Mouse (Mus musculus) MEL (cell line): ENCODE data around the gene Zfp1.

Experiments
- CHD1 ChIP-seq: IDR thresholded peaks from 2 replicates; pipeline ENCODE4 v1.6.1; 2012; ENCODE audit warnings: low read depth, mild to moderate bottlenecking, inconsistent platforms, low read length, improper control_type of control experiment
- CTCF ChIP-seq, 3 experiments: IDR thresholded peaks in 2 of 3; conservative IDR thresholded peaks in 1 of 3; 2 replicates each; pipeline ENCODE4 v1.5.1; 2011 to 2012; ENCODE audit warnings: low read length in 3 of 3, low read depth in 2 of 3, mild to moderate bottlenecking in 2 of 3, improper control_type of control experiment in 1 of 3, inconsistent platforms in 1 of 3, mixed read lengths in 1 of 3, moderate library complexity in 1 of 3; ENCODE audit not compliant: control insufficient read depth in 1 of 3, insufficient read depth in 1 of 3, poor library complexity in 1 of 3, severe bottlenecking in 1 of 3
- ELF1 ChIP-seq: IDR thresholded peaks from 2 replicates; pipeline ENCODE4 v1.6.1; 2014; ENCODE audit warnings: low read depth, mild to moderate bottlenecking, inconsistent platforms, low read length, improper control_type of control experiment, moderate library complexity
- MAFK ChIP-seq: IDR thresholded peaks from 2 replicates; pipeline ENCODE4 v1.6.1; 2011; ENCODE audit warnings: low read depth, mild to moderate bottlenecking, low read length, improper control_type of control experiment, borderline replicate concordance
- MAX ChIP-seq: IDR thresholded peaks from 2 replicates; pipeline ENCODE4 v1.6.1; 2011; ENCODE audit warnings: low read length, improper control_type of control experiment
- MXI1 ChIP-seq: IDR thresholded peaks from 2 replicates; pipeline ENCODE4 v1.6.1; 2011; ENCODE audit warnings: mild to moderate bottlenecking, low read depth, low read length, improper control_type of control experiment
- POLR2A ChIP-seq, 2 experiments: IDR thresholded peaks; 2 replicates each; pipeline ENCODE4 v1.6.1; 2011 to 2012; ENCODE audit warnings: low read length in 2 of 2, mild to moderate bottlenecking in 2 of 2, control low read depth in 1 of 2, improper control_type of control experiment in 1 of 2, low read depth in 1 of 2, moderate library complexity in 1 of 2; ENCODE audit not compliant: control insufficient read depth in 1 of 2, insufficient read depth in 1 of 2, poor library complexity in 1 of 2
- POLR2AphosphoS2 ChIP-seq: IDR thresholded peaks from 2 replicates; pipeline ENCODE4 v1.6.1; 2011; ENCODE audit warnings: low read length, improper control_type of control experiment
- SMC3 ChIP-seq: IDR thresholded peaks from 2 replicates; pipeline ENCODE4 v1.6.1; 2011; ENCODE audit warnings: low read depth, low read length, improper control_type of control experiment
- TAL1 ChIP-seq: IDR thresholded peaks from 2 replicates; pipeline ENCODE4 v1.6.1; 2012; ENCODE audit warnings: mild to moderate bottlenecking, inconsistent platforms, low read length, moderate library complexity, mixed read lengths
- TBP ChIP-seq: IDR thresholded peaks from 2 replicates; pipeline ENCODE4 v1.8.0; 2011; ENCODE audit warnings: low read depth, low read length, improper control_type of control experiment
- TCF12 ChIP-seq: IDR thresholded peaks from 2 replicates; pipeline ENCODE4 v1.6.1; 2014; ENCODE audit warnings: low read depth, mild to moderate bottlenecking, inconsistent platforms, low read length, improper control_type of control experiment, moderate library complexity

DNA sequence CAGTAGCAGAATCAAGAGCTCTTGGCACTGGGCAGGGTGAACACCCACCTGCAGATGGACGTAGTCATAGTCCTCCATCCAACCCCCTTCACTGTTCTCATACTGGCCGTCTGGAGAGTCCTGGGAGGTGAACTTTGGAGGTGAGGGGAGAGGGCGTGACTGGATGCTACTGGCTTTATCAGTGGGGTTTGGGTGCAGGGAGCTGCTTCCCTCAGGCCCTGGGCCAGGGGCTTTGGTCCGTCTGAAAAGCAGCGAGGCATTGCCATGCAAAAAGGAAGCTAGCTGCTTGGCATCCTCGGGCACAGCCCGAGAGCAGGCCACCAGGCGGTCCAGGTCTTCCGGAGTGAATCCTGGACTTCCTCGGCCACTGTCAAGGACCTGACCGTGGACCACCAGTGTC lies 70.1 kb downstream of the Zfp1 start:
- no peak for TF ChIP-seq SMC3
- TF ChIP-seq MXI1 = no peak
- TF ChIP-seq CTCF (IDR thresholded peaks at IDR 0.05 in 2 of 3, conservative IDR thresholded peaks at IDR 0.05 in 1 of 3; ENCODE audit: control insufficient read depth in 1 of 3, insufficient read depth in 1 of 3, low read depth in 2 of 3, low read length in 3 of 3, poor library complexity in 1 of 3, severe bottlenecking in 1 of 3) = no peak
- no peak for TF ChIP-seq POLR2A (IDR thresholded peaks at IDR 0.05; ENCODE audit: control insufficient read depth in 1 of 2, insufficient read depth in 1 of 2, low read depth in 1 of 2, low read length in 2 of 2, poor library complexity in 1 of 2)
- TF ChIP-seq TAL1 = no peak
- TF ChIP-seq MAX = no peak
- no peak for TF ChIP-seq CHD1
- no peak for TF ChIP-seq TBP
- TF ChIP-seq ELF1 = no peak
- TF ChIP-seq TCF12 = no peak
- TF ChIP-seq MAFK = no peak
- no peak for TF ChIP-seq POLR2AphosphoS2
